Mouse (Mus musculus): ENCODE results near the gene Pla2g5. TPM values are rescaled to one million over a fixed set of nuclear protein-coding genes. Genes with fewer than 3 reads are reported as not detected.

Pla2g5 gene
- total and polyA plus RNA-seq, 2 experiments from 2014 or later, result 0.94 to 1.1 TPM

DNA sequence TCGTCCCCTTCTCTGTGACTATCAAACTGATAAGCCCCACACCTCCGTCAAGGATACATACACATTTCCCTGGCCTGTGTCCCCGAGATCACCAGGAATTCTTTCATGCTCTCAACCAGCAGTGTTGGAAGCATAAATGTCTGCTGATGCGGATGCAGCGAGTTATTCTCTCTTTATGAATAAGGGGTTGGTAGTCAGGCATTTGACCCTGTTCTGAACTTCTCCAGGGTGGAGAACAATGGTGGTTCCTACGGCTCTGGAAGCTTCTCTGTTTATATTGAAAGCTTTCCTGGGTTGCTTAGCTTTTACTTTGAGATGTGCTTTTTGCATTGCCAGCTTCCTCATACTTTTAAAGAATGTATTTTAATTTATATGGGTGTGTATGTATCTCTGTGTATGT, 10.6 kb upstream of the Pla2g5 start, which contains the start of gene Gm13030:
Gene Gm13030 (minus strand): TSS at position 101 of the 400 bp plus-strand sequence.
- H3K4me1 ChIP-seq (ENCODE audit: insufficient read depth, low read length), result no peaks in the 10 kb centered on the region
- no peak within 1 kb of the TSS for H3K27ac ChIP-seq
- H3K36me3 ChIP-seq (ENCODE audit: insufficient read depth, low read length), result no peaks in the 10 kb centered on the region
- H3K27me3 ChIP-seq (ENCODE audit: insufficient read depth, low read length), result no peaks in the 10 kb centered on the region
- H3K9me3 ChIP-seq (ENCODE audit: low read length), result no peaks in the 10 kb centered on the region
- no peak within 1 kb of the TSS for H3K4me3 ChIP-seq (ENCODE audit: low read length)
- H3K4me2 ChIP-seq (ENCODE audit: low read depth, low read length), result no peak within 1 kb of the TSS
- no peak for TF ChIP-seq CTCF (IDR thresholded peaks at IDR 0.05; ENCODE audit: low read depth)
- ATAC-seq (no peak), DNase-seq (ENCODE audit: low spot score) (no peak)
- 60% methylated on average over 6 of the region's 6 CpGs for WGBS
- H3K9ac ChIP-seq (replicated peaks; ENCODE audit: low read length), result no peak within 1 kb of the TSS

GRCm38 (mm10) chr4:138868666-138869065, 5.4 kb upstream of the Pla2g5 start:
- no peaks in the 10 kb centered on the region for H3K36me3 ChIP-seq (ENCODE audit: insufficient read depth, low read length)

GRCm38 (mm10) chr4:138866413-138866812, 3.1 kb upstream of the Pla2g5 start:
- Histone ChIP-seq H3K9me3 (ENCODE audit: low read length) (no peaks in the 10 kb centered on the region), H3K9ac (replicated peaks; ENCODE audit: low read length) (no peak overlapping the region), H3K27ac (no peak overlapping the region), H3K4me2 (ENCODE audit: low read depth, low read length) (no peak overlapping the region), H3K27me3 (ENCODE audit: insufficient read depth, low read length) (no peaks in the 10 kb centered on the region), H3K4me1 (ENCODE audit: insufficient read depth, low read length) (no peaks in the 10 kb centered on the region), H3K4me3 (ENCODE audit: low read length) (no peak overlapping the region), H3K36me3 (ENCODE audit: insufficient read depth, low read length) (no peaks in the 10 kb centered on the region)
- 0 out of 2 replicates have a peak, but pooled peaks have one; percentile 27 for ATAC-seq
- WGBS, result 15% methylated on average over 7 of the region's 7 CpGs
- TF ChIP-seq CTCF (IDR thresholded peaks at IDR 0.05; ENCODE audit: low read depth), result peak; percentile 94
- peak; percentile 81 for DNase-seq (ENCODE audit: low spot score)

More at GRCm38 (mm10) chr4:138868666-138869065, 5.4 kb upstream of the Pla2g5 start:
- Histone ChIP-seq H3K27ac (no peak overlapping the region), H3K4me3 (ENCODE audit: low read length) (no peak overlapping the region), H3K9me3 (ENCODE audit: low read length) (no peaks in the 10 kb centered on the region), H3K9ac (replicated peaks; ENCODE audit: low read length) (no peak overlapping the region), H3K4me1 (ENCODE audit: insufficient read depth, low read length) (no peaks in the 10 kb centered on the region), H3K27me3 (ENCODE audit: insufficient read depth, low read length) (no peaks in the 10 kb centered on the region), H3K4me2 (ENCODE audit: low read depth, low read length) (no peak overlapping the region)
- WGBS, result 53% methylated on average over 8 of the region's 8 CpGs
- DNase-seq (ENCODE audit: low spot score), result no peak
- TF ChIP-seq CTCF (IDR thresholded peaks at IDR 0.05; ENCODE audit: low read depth), result no peak
- ATAC-seq, result no peak

DNA sequence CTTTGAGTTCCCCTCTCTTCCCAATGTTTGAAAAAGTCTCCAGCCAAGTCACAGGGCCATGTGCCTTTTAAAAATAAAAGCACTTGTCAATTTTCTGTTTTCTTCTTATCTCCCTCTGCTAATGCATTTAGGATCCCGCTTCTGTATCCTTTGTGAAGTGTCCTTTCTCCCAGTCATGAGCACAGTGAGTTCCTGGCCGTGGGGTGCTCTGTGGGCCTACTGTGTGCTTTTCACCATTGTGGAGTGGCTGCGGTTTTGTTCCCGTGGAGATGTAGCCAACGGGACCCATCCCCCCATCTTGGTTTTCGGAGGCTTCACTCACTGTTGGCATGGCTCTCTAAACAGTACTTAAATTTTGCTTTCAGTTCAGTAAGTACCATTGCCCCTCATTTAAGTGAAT, 2.7 kb upstream of the Pla2g5 start:
- Histone ChIP-seq H3K9ac (replicated peaks; ENCODE audit: low read length) (no peak overlapping the region), H3K9me3 (ENCODE audit: low read length) (no peaks in the 10 kb centered on the region), H3K4me1 (ENCODE audit: insufficient read depth, low read length) (no peaks in the 10 kb centered on the region), H3K36me3 (ENCODE audit: insufficient read depth, low read length) (no peaks in the 10 kb centered on the region), H3K4me2 (ENCODE audit: low read depth, low read length) (no peak overlapping the region), H3K27me3 (ENCODE audit: insufficient read depth, low read length) (no peaks in the 10 kb centered on the region), H3K27ac (no peak overlapping the region), H3K4me3 (ENCODE audit: low read length) (no peak overlapping the region)
- no peak for DNase-seq (ENCODE audit: low spot score)
- WGBS, result 65% methylated on average over 6 of the region's 6 CpGs
- ATAC-seq, result no peak
- TF ChIP-seq CTCF (IDR thresholded peaks at IDR 0.05; ENCODE audit: low read depth), result no peak

- WGBS, result 74% methylated on average over 5 of the region's 5 CpGs
- no peak for TF ChIP-seq CTCF (IDR thresholded peaks at IDR 0.05; ENCODE audit: low read depth)
- Histone ChIP-seq H3K9ac (replicated peaks; ENCODE audit: low read length) (no peak overlapping the region), H3K4me2 (ENCODE audit: low read depth, low read length) (no peak overlapping the region), H3K4me1 (ENCODE audit: insufficient read depth, low read length) (no peaks in the 10 kb centered on the region), H3K36me3 (ENCODE audit: insufficient read depth, low read length) (no peaks in the 10 kb centered on the region), H3K9me3 (ENCODE audit: low read length) (no peaks in the 10 kb centered on the region), H3K27ac (no peak overlapping the region), H3K27me3 (ENCODE audit: insufficient read depth, low read length) (no peaks in the 10 kb centered on the region), H3K4me3 (ENCODE audit: low read length) (no peak overlapping the region)
- no peak for DNase-seq (ENCODE audit: low spot score)
- ATAC-seq, result no peak
Observed at GRCm38 (mm10) chr4:138865092-138865491, 1.8 kb upstream of the Pla2g5 start.

- peak; percentile 80 for TF ChIP-seq CTCF (IDR thresholded peaks at IDR 0.05; ENCODE audit: low read depth)
- Histone ChIP-seq H3K9me3 (ENCODE audit: low read length) (no peaks in the 10 kb centered on the region), H3K4me3 (ENCODE audit: low read length) (peak overlapping the region; percentile 16), H3K27me3 (ENCODE audit: insufficient read depth, low read length) (no peaks in the 10 kb centered on the region), H3K9ac (replicated peaks; ENCODE audit: low read length) (0 out of 2 replicates have a peak overlapping the region, but pooled peaks have one; percentile 14), H3K4me1 (ENCODE audit: insufficient read depth, low read length) (no peaks in the 10 kb centered on the region), H3K4me2 (ENCODE audit: low read depth, low read length) (peak overlapping the region; percentile 52), H3K27ac (peak overlapping the region; percentile 64), H3K36me3 (ENCODE audit: insufficient read depth, low read length) (no peaks in the 10 kb centered on the region)
- peak; percentile 88 for ATAC-seq
- WGBS, result 4% methylated on average over 13 of the region's 13 CpGs
- DNase-seq (ENCODE audit: low spot score), result peak; percentile 92
Observed at GRCm38 (mm10) chr4:138859728-138860127, 3.6 kb downstream of the Pla2g5 start.

DNA sequence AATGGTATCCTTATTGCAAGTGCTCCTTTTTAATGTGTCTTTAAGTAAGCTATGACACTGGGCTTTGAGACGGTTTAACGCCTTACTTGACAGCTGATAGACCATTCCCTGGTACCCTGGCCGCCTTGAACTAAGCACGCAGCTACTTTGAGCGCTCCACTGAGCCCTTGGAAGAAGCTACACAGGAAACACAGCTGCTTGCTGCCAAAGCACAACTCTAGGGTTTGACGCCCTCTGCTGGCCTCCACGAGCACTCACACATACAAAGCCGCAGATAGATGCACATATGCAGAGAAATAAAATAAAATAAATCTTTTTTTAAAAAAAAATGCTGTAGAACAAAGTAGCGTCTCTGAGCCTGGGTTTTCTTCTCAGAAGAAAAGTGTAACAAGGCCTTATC, 4.0 kb downstream of the Pla2g5 start:
- H3K27ac ChIP-seq, result peak overlapping the region; percentile 64
- no peaks in the 10 kb centered on the region for H3K36me3 ChIP-seq (ENCODE audit: insufficient read depth, low read length)
- 0 out of 2 replicates have a peak overlapping the region, but pooled peaks have one; percentile 14 for H3K9ac ChIP-seq (replicated peaks; ENCODE audit: low read length)
- H3K4me2 ChIP-seq (ENCODE audit: low read depth, low read length), result peak overlapping the region; percentile 52
- peak overlapping the region; percentile 16 for H3K4me3 ChIP-seq (ENCODE audit: low read length)
- WGBS, result 16% methylated on average over 9 of the region's 9 CpGs
- TF ChIP-seq CTCF (IDR thresholded peaks at IDR 0.05; ENCODE audit: low read depth), result peak; percentile 76
- H3K9me3 ChIP-seq (ENCODE audit: low read length), result no peaks in the 10 kb centered on the region
- H3K4me1 ChIP-seq (ENCODE audit: insufficient read depth, low read length), result no peaks in the 10 kb centered on the region
- peak; percentile 59 for ATAC-seq
- H3K27me3 ChIP-seq (ENCODE audit: insufficient read depth, low read length), result no peaks in the 10 kb centered on the region
- DNase-seq (ENCODE audit: low spot score), result peak; percentile 89
